Mouse (Mus musculus): ENCODE data around the gene Gamt. TPM values are rescaled to one million over a fixed set of nuclear protein-coding genes. Genes with fewer than 3 reads are reported as not detected.

Gamt gene
- polyA plus RNA-seq, 1 experiment from 2014 or later: 33.0 TPM

- Histone ChIP-seq H3K4me3 (no peak overlapping the region), H3K4me2 (no peak overlapping the region), H3K36me3 (peaks cover 95% of the 10 kb centered on the region), H3K27me3 (no peaks in the 10 kb centered on the region), H3K9me3 (no peaks in the 10 kb centered on the region), H3K27ac (replicated peaks) (peak overlapping the region; percentile 71), H3K4me1 (replicated peaks) (peaks cover 10% of the 10 kb centered on the region), H3K9ac (no peak overlapping the region)
- no peak for ATAC-seq (ENCODE audit: low read depth)
- WGBS: 89% methylated on average over 20 of the region's 20 CpGs
These were observed 21.9 kb upstream of the Gamt start for GRCm38 (mm10) chr10:80282481-80283441.

- whole genome bisulfite sequencing: 53% methylated on average over 8 of the region's 8 CpGs
- Histone ChIP-seq H3K4me1 (replicated peaks) (peaks cover 10% of the 10 kb centered on the region), H3K36me3 (peaks cover 96% of the 10 kb centered on the region), H3K4me3 (no peak overlapping the region), H3K27ac (replicated peaks) (peak overlapping the region; percentile 71), H3K27me3 (no peaks in the 10 kb centered on the region), H3K9me3 (no peaks in the 10 kb centered on the region), H3K4me2 (no peak overlapping the region), H3K9ac (peak overlapping the region; percentile 31; the same call in 1 of the 2 replicates)
- ATAC-seq (ENCODE audit: low read depth): peak; percentile 52
These were observed 21.1 kb upstream of the Gamt start for GRCm38 (mm10) chr10:80281921-80282371.

GRCm38 (mm10) chr10:80281304-80281703 lies 20.5 kb upstream of the Gamt start:
- Histone ChIP-seq H3K4me2 (no peak overlapping the region), H3K9me3 (no peaks in the 10 kb centered on the region), H3K27me3 (no peaks in the 10 kb centered on the region), H3K36me3 (peaks cover 95% of the 10 kb centered on the region), H3K4me3 (no peak overlapping the region), H3K27ac (replicated peaks) (peak overlapping the region; percentile 71), H3K9ac (peak overlapping the region; percentile 31; the same call in 1 of the 2 replicates), H3K4me1 (replicated peaks) (peaks cover 10% of the 10 kb centered on the region)
- ATAC-seq (ENCODE audit: low read depth): 0 out of 2 replicates have a peak, but pooled peaks have one; percentile 3
- 81% methylated on average over 7 of the region's 7 CpGs for WGBS

GRCm38 (mm10) chr10:80279273-80279672 lies 18.5 kb upstream of the Gamt start:
- Histone ChIP-seq H3K4me2 (no peak overlapping the region), H3K4me1 (replicated peaks) (peaks cover 10% of the 10 kb centered on the region), H3K4me3 (no peak overlapping the region), H3K27ac (replicated peaks) (no peak overlapping the region), H3K36me3 (peaks cover 96% of the 10 kb centered on the region), H3K9me3 (no peaks in the 10 kb centered on the region), H3K27me3 (no peaks in the 10 kb centered on the region), H3K9ac (0 out of 2 replicates have a peak overlapping the region, but pooled peaks have one; percentile 26)
- WGBS: 93% methylated on average over 12 of the region's 12 CpGs
- no peak for ATAC-seq (ENCODE audit: low read depth)

GRCm38 (mm10) chr10:80278390-80278789 lies 17.6 kb upstream of the Gamt start:
- 95% methylated on average over 9 of the region's 9 CpGs for WGBS
- Histone ChIP-seq H3K27me3 (no peaks in the 10 kb centered on the region), H3K4me2 (no peak overlapping the region), H3K9ac (no peak overlapping the region), H3K4me1 (replicated peaks) (peaks cover 10% of the 10 kb centered on the region), H3K9me3 (no peaks in the 10 kb centered on the region), H3K27ac (replicated peaks) (no peak overlapping the region), H3K4me3 (no peak overlapping the region), H3K36me3 (peaks cover 95% of the 10 kb centered on the region)
- no peak for ATAC-seq (ENCODE audit: low read depth)

- peaks cover 13% of the 10 kb centered on the region for H3K4me1 ChIP-seq (replicated peaks)
- H3K9me3 ChIP-seq: no peaks in the 10 kb centered on the region
- H3K27me3 ChIP-seq: no peaks in the 10 kb centered on the region
- H3K27ac ChIP-seq (replicated peaks): no peak overlapping the region
- no peak overlapping the region for H3K9ac ChIP-seq
- H3K4me3 ChIP-seq: no peak overlapping the region
- ATAC-seq (ENCODE audit: low read depth): no peak
- peaks cover 75% of the 10 kb centered on the region for H3K36me3 ChIP-seq
- no peak overlapping the region for H3K4me2 ChIP-seq
- 94% methylated on average over 5 of the region's 5 CpGs for WGBS
These were observed 15.4 kb upstream of the Gamt start for GRCm38 (mm10) chr10:80276238-80276637.

- Histone ChIP-seq H3K9ac (no peak overlapping the region), H3K4me1 (replicated peaks) (peaks cover 36% of the 10 kb centered on the region), H3K27ac (replicated peaks) (no peak overlapping the region), H3K4me3 (no peak overlapping the region), H3K27me3 (no peaks in the 10 kb centered on the region), H3K9me3 (no peaks in the 10 kb centered on the region), H3K36me3 (peaks cover 58% of the 10 kb centered on the region), H3K4me2 (no peak overlapping the region)
- WGBS: 89% methylated on average over 3 of the region's 3 CpGs
- ATAC-seq (ENCODE audit: low read depth): no peak
These were observed 13.0 kb upstream of the Gamt start for GRCm38 (mm10) chr10:80273847-80274246.

- Histone ChIP-seq H3K4me3 (no peak overlapping the region), H3K9ac (no peak overlapping the region), H3K36me3 (peaks cover 53% of the 10 kb centered on the region), H3K27me3 (no peaks in the 10 kb centered on the region), H3K4me1 (replicated peaks) (peaks cover 55% of the 10 kb centered on the region), H3K4me2 (no peak overlapping the region), H3K9me3 (no peaks in the 10 kb centered on the region), H3K27ac (replicated peaks) (no peak overlapping the region)
- WGBS: 92% methylated on average over 8 of the region's 8 CpGs
- no peak for ATAC-seq (ENCODE audit: low read depth)
These were observed 11.2 kb upstream of the Gamt start for GRCm38 (mm10) chr10:80271870-80272585.

GRCm38 (mm10) chr10:80271186-80271843 lies 10.5 kb upstream of the Gamt start:
- Histone ChIP-seq H3K27me3 (no peaks in the 10 kb centered on the region), H3K9ac (no peak overlapping the region)

GRCm38 (mm10) chr10:80270734-80271181 lies 9.9 kb upstream of the Gamt start:
- H3K4me3 ChIP-seq: no peak overlapping the region
- WGBS: 81% methylated on average over 6 of the region's 6 CpGs
- H3K27me3 ChIP-seq: no peaks in the 10 kb centered on the region
- H3K4me1 ChIP-seq (replicated peaks): peaks cover 67% of the 10 kb centered on the region
- no peak overlapping the region for H3K4me2 ChIP-seq
- H3K27ac ChIP-seq (replicated peaks): 0 out of 2 replicates have a peak overlapping the region, but pooled peaks have one; percentile 11
- H3K9me3 ChIP-seq: no peaks in the 10 kb centered on the region
- ATAC-seq (ENCODE audit: low read depth): no peak
- peaks cover 41% of the 10 kb centered on the region for H3K36me3 ChIP-seq
- H3K9ac ChIP-seq: peak overlapping the region; percentile 57

More at GRCm38 (mm10) chr10:80271186-80271843, 10.5 kb upstream of the Gamt start:
- Histone ChIP-seq H3K4me3 (no peak overlapping the region), H3K27ac (replicated peaks) (no peak overlapping the region), H3K4me2 (no peak overlapping the region), H3K9me3 (no peaks in the 10 kb centered on the region), H3K4me1 (replicated peaks) (peaks cover 62% of the 10 kb centered on the region), H3K36me3 (peaks cover 47% of the 10 kb centered on the region)
- no peak for ATAC-seq (ENCODE audit: low read depth)
- 90% methylated on average over 5 of the region's 5 CpGs for WGBS

GRCm38 (mm10) chr10:80270099-80270498 lies 9.3 kb upstream of the Gamt start:
- Histone ChIP-seq H3K27me3 (no peaks in the 10 kb centered on the region), H3K36me3 (peaks cover 35% of the 10 kb centered on the region), H3K27ac (replicated peaks) (no peak overlapping the region), H3K9me3 (no peaks in the 10 kb centered on the region), H3K4me1 (replicated peaks) (peaks cover 71% of the 10 kb centered on the region), H3K9ac (peak overlapping the region; percentile 57; the same call in 1 of the 2 replicates), H3K4me2 (no peak overlapping the region), H3K4me3 (no peak overlapping the region)
- WGBS: 94% methylated on average over 2 of the region's 2 CpGs
- no peak for ATAC-seq (ENCODE audit: low read depth)
